Mouse (Mus musculus): ENCODE results near the gene Kazald1. TPM values are rescaled to one million over a fixed set of nuclear protein-coding genes. Genes with fewer than 3 reads are reported as not detected.
A peak's percentile ranks its signal among the peaks of the same experiment; 100 is the strongest.

Kazald1 gene
- polyA plus RNA-seq, 1 experiment from 2014 or later: 3.7 TPM

- 85% methylated on average over 6 of the region's 6 CpGs for whole genome bisulfite sequencing
- H3K36me3 ChIP-seq (replicated peaks): peaks cover 18% of the 10 kb centered on the region; the same call in 1 of the 2 replicates
- no peak overlapping the region for H3K4me3 ChIP-seq
- no peak overlapping the region; the same call in 1 of the 2 replicates for H3K27ac ChIP-seq (replicated peaks)
- peaks cover under 1% of the 10 kb centered on the region; the same call in 1 of the 2 replicates for H3K27me3 ChIP-seq (replicated peaks; ENCODE audit: low read depth, poor library complexity, severe bottlenecking)
- no peak for DNase-seq (ENCODE audit: low spot score)
- H3K9me3 ChIP-seq: no peaks in the 10 kb centered on the region
- peaks cover 32% of the 10 kb centered on the region for H3K4me1 ChIP-seq
Observed at GRCm38 (mm10) chr19:45054892-45055690, 19.9 kb upstream of the Kazald1 start.

GRCm38 (mm10) chr19:45056364-45056763 lies 18.7 kb upstream of the Kazald1 start:
- Histone ChIP-seq H3K4me3 (peak overlapping the region; percentile 23; the same call in 1 of the 2 replicates), H3K36me3 (replicated peaks) (peaks cover 18% of the 10 kb centered on the region; the same call in 1 of the 2 replicates), H3K4me1 (peaks cover 32% of the 10 kb centered on the region), H3K27me3 (replicated peaks; ENCODE audit: low read depth, poor library complexity, severe bottlenecking) (no peaks in the 10 kb centered on the region), H3K27ac (replicated peaks) (peak overlapping the region; percentile 97), H3K9me3 (no peaks in the 10 kb centered on the region)
- WGBS: 53% methylated on average over 4 of the region's 4 CpGs
- DNase-seq (ENCODE audit: low spot score): no peak

GRCm38 (mm10) chr19:45056908-45057698 lies 17.9 kb upstream of the Kazald1 start:
- H3K4me3 ChIP-seq: peak overlapping the region; percentile 73
- 81% methylated on average over 7 of the region's 7 CpGs for WGBS

GRCm38 (mm10) chr19:45057724-45058112 lies 17.3 kb upstream of the Kazald1 start:
- H3K27ac ChIP-seq (replicated peaks): peak overlapping the region; percentile 97
- H3K9me3 ChIP-seq: no peaks in the 10 kb centered on the region
- no peak for DNase-seq (ENCODE audit: low spot score)
- H3K4me1 ChIP-seq: peaks cover 32% of the 10 kb centered on the region
- 48% methylated on average over 7 of the region's 7 CpGs for WGBS
- no peaks in the 10 kb centered on the region for H3K27me3 ChIP-seq (replicated peaks; ENCODE audit: low read depth, poor library complexity, severe bottlenecking)
- peak overlapping the region; percentile 73 for H3K4me3 ChIP-seq
- peaks cover 8% of the 10 kb centered on the region; the same call in 1 of the 2 replicates for H3K36me3 ChIP-seq (replicated peaks)

More at GRCm38 (mm10) chr19:45056908-45057698, 17.9 kb upstream of the Kazald1 start:
- no peaks in the 10 kb centered on the region for H3K27me3 ChIP-seq (replicated peaks; ENCODE audit: low read depth, poor library complexity, severe bottlenecking)
- no peaks in the 10 kb centered on the region for H3K9me3 ChIP-seq
- peak overlapping the region; percentile 97 for H3K27ac ChIP-seq (replicated peaks)
- H3K4me1 ChIP-seq: peaks cover 32% of the 10 kb centered on the region
- H3K36me3 ChIP-seq (replicated peaks): peaks cover 14% of the 10 kb centered on the region; the same call in 1 of the 2 replicates
- DNase-seq (ENCODE audit: low spot score): no peak

- Histone ChIP-seq H3K4me3 (peak overlapping the region; percentile 73), H3K27ac (replicated peaks) (peak overlapping the region; percentile 97), H3K9me3 (no peaks in the 10 kb centered on the region), H3K36me3 (replicated peaks) (peaks cover 5% of the 10 kb centered on the region; the same call in 1 of the 2 replicates), H3K4me1 (peaks cover 32% of the 10 kb centered on the region), H3K27me3 (replicated peaks; ENCODE audit: low read depth, poor library complexity, severe bottlenecking) (no peaks in the 10 kb centered on the region)
- peak; percentile 98 for DNase-seq (ENCODE audit: low spot score)
- under 1% methylated on average over 34 of the region's 34 CpGs for WGBS
Observed at GRCm38 (mm10) chr19:45058113-45058839, 16.8 kb upstream of the Kazald1 start.

- Histone ChIP-seq H3K9me3 (no peaks in the 10 kb centered on the region), H3K27ac (replicated peaks) (peak overlapping the region; percentile 97), H3K4me3 (peak overlapping the region; percentile 73), H3K27me3 (replicated peaks; ENCODE audit: low read depth, poor library complexity, severe bottlenecking) (peaks cover 3% of the 10 kb centered on the region), H3K4me1 (peaks cover 34% of the 10 kb centered on the region), H3K36me3 (replicated peaks) (peaks cover 5% of the 10 kb centered on the region; the same call in 1 of the 2 replicates)
- no peak for DNase-seq (ENCODE audit: low spot score)
- under 1% methylated on average over 14 of the region's 14 CpGs for WGBS
Observed at GRCm38 (mm10) chr19:45058841-45059240, 16.2 kb upstream of the Kazald1 start.

- DNase-seq (ENCODE audit: low spot score): peak; percentile 69
- Histone ChIP-seq H3K4me3 (peak overlapping the region; percentile 25), H3K4me1 (peaks cover 23% of the 10 kb centered on the region), H3K9me3 (no peaks in the 10 kb centered on the region), H3K36me3 (replicated peaks) (no peaks in the 10 kb centered on the region), H3K27ac (replicated peaks) (no peak overlapping the region), H3K27me3 (replicated peaks; ENCODE audit: low read depth, poor library complexity, severe bottlenecking) (peaks cover 52% of the 10 kb centered on the region)
- 44% methylated on average over 20 of the region's 20 CpGs for WGBS
Observed at GRCm38 (mm10) chr19:45063565-45064292, 11.3 kb upstream of the Kazald1 start.

- no peak for DNase-seq (ENCODE audit: low spot score)
- Histone ChIP-seq H3K36me3 (replicated peaks) (no peaks in the 10 kb centered on the region), H3K27me3 (replicated peaks; ENCODE audit: low read depth, poor library complexity, severe bottlenecking) (peaks cover 66% of the 10 kb centered on the region), H3K4me1 (peaks cover 18% of the 10 kb centered on the region), H3K9me3 (no peaks in the 10 kb centered on the region), H3K4me3 (0 out of 2 replicates have a peak overlapping the region, but pooled peaks have one; percentile 21), H3K27ac (replicated peaks) (no peak overlapping the region)
- 4% methylated on average over 21 of the region's 21 CpGs for WGBS
Observed at GRCm38 (mm10) chr19:45065226-45065625, 9.8 kb upstream of the Kazald1 start.

GRCm38 (mm10) chr19:45067170-45067569 lies 7.9 kb upstream of the Kazald1 start:
- H3K36me3 ChIP-seq (replicated peaks): no peaks in the 10 kb centered on the region
- 14% methylated on average over 17 of the region's 17 CpGs for WGBS
- no peak overlapping the region for H3K27ac ChIP-seq (replicated peaks)
- no peak for DNase-seq (ENCODE audit: low spot score)
- peaks cover 85% of the 10 kb centered on the region for H3K27me3 ChIP-seq (replicated peaks; ENCODE audit: low read depth, poor library complexity, severe bottlenecking)
- peak overlapping the region; percentile 28; the same call in 1 of the 2 replicates for H3K4me3 ChIP-seq
- H3K9me3 ChIP-seq: no peaks in the 10 kb centered on the region
- peaks cover 18% of the 10 kb centered on the region for H3K4me1 ChIP-seq

- Histone ChIP-seq H3K36me3 (replicated peaks) (no peaks in the 10 kb centered on the region), H3K27ac (replicated peaks) (no peak overlapping the region), H3K27me3 (replicated peaks; ENCODE audit: low read depth, poor library complexity, severe bottlenecking) (peaks cover 90% of the 10 kb centered on the region), H3K9me3 (no peaks in the 10 kb centered on the region), H3K4me1 (peaks cover 18% of the 10 kb centered on the region), H3K4me3 (no peak overlapping the region)
- DNase-seq (ENCODE audit: low spot score): no peak
- 79% methylated on average over 7 of the region's 7 CpGs for WGBS
Observed at GRCm38 (mm10) chr19:45067758-45068510, 7.1 kb upstream of the Kazald1 start.
